Mouse (Mus musculus): ENCODE results near the gene Zdhhc17. TPM values are rescaled to one million over a fixed set of nuclear protein-coding genes. Genes with fewer than 3 reads are reported as not detected.

The Zdhhc17 gene
- total and polyA plus RNA-seq, 3 experiments, result 5.8 to 8.0 (median 7.3) TPM

- peaks cover 0 to 5% of the 10 kb centered on the region in 2 experiments for H3K36me3 ChIP-seq (replicated peaks in 1 of 2; ENCODE audit: control insufficient read depth in 1 of 2, insufficient read depth in 1 of 2, low read length in 1 of 2)
- no peak overlapping the region for H3K9ac ChIP-seq (ENCODE audit: insufficient read depth, low read depth)
- dilution Hi-C loops (cut with MboI; ENCODE audit: extremely low pct_ligation_motif_present, extremely low pct_unique_long_range_greater_than_20kb, low sequenced_read_pairs), result no loop called here
- TF ChIP-seq CTCF (conservative IDR thresholded peaks at IDR 0.05 in 1 of 2, IDR thresholded peaks at IDR 0.05 in 1 of 2; ENCODE audit: low read depth in 2 of 2, low read length in 2 of 2) (no peak), MYC (IDR thresholded peaks at IDR 0.05; ENCODE audit: low read depth, low read length) (no peak), EP300 (IDR thresholded peaks at IDR 0.05; ENCODE audit: low read length) (no peak), MAFK (IDR thresholded peaks at IDR 0.05; ENCODE audit: insufficient replicate concordance, low read length) (no peak), PAX5 (IDR thresholded peaks at IDR 0.05; ENCODE audit: low read length) (no peak), CHD2 (IDR thresholded peaks at IDR 0.05; ENCODE audit: low read length) (no peak), GABPA (IDR thresholded peaks at IDR 0.05; ENCODE audit: insufficient replicate concordance, low read depth, low read length) (no peak), SMC3 (IDR thresholded peaks at IDR 0.05; ENCODE audit: low read depth, low read length) (no peak), JUND (conservative IDR thresholded peaks at IDR 0.05; ENCODE audit: low read depth, low read length) (no peak)
- no peak overlapping the region for H3K27ac ChIP-seq (ENCODE audit: insufficient read depth, low read depth)
- no peak for DNase-seq (ENCODE audit: extremely low read depth)
- no peaks in the 10 kb centered on the region for H3K9me3 ChIP-seq (replicated peaks; ENCODE audit: low read length)
- in situ Hi-C loops (cut with MboI; ENCODE audit: low pct_ligation_motif_present, low pct_unique_long_range_greater_than_20kb, low sequenced_read_pairs), result no loop called here
- peaks cover 0 to 5% of the 10 kb centered on the region in 2 experiments; a peak in 2 of 4 replicates for H3K4me1 ChIP-seq (ENCODE audit: control insufficient read depth in 1 of 2, insufficient read depth in 2 of 2)
- H3K4me2 ChIP-seq (ENCODE audit: insufficient read depth, low read depth, poor library complexity, severe bottlenecking), result no peak overlapping the region
- H3K4me3 ChIP-seq (replicated peaks in 1 of 3; ENCODE audit: low read depth in 2 of 3, low read length in 2 of 3, poor library complexity in 1 of 3), result no peak overlapping the region
- no peaks in the 10 kb centered on the region for H3K79me2 ChIP-seq (replicated peaks; ENCODE audit: control insufficient read depth, extremely low read depth, insufficient read depth, poor library complexity, severe bottlenecking)
- H3K27me3 ChIP-seq (replicated peaks), result no peaks in the 10 kb centered on the region
These were observed 23.3 kb downstream of the Zdhhc17 start for GRCm38 (mm10) chr10:110986682-110987081.

- no peaks in the 10 kb centered on the region for H3K79me2 ChIP-seq (replicated peaks; ENCODE audit: control insufficient read depth, extremely low read depth, insufficient read depth, poor library complexity, severe bottlenecking)
- H3K9ac ChIP-seq (ENCODE audit: insufficient read depth, low read depth), result no peak overlapping the region
- no peak overlapping the region for H3K27ac ChIP-seq (ENCODE audit: insufficient read depth, low read depth)
- H3K4me3 ChIP-seq (replicated peaks in 1 of 3; ENCODE audit: low read depth in 2 of 3, low read length in 2 of 3, poor library complexity in 1 of 3), result no peak overlapping the region
- H3K27me3 ChIP-seq (replicated peaks), result no peaks in the 10 kb centered on the region
- no peak overlapping the region for H3K4me2 ChIP-seq (ENCODE audit: insufficient read depth, low read depth, poor library complexity, severe bottlenecking)
- TF ChIP-seq BHLHE40 (IDR thresholded peaks at IDR 0.05; ENCODE audit: low read depth, low read length) (no peak), MAFK (IDR thresholded peaks at IDR 0.05; ENCODE audit: insufficient replicate concordance, low read length) (no peak), SMC3 (IDR thresholded peaks at IDR 0.05; ENCODE audit: low read depth, low read length) (no peak), USF2 (conservative IDR thresholded peaks at IDR 0.05; ENCODE audit: low read depth, low read length) (no peak), NELFE (IDR thresholded peaks at IDR 0.05; ENCODE audit: low read depth, low read length) (no peak), IRF4 (IDR thresholded peaks at IDR 0.05; ENCODE audit: low read depth, low read length) (no peak), NRF1 (IDR thresholded peaks at IDR 0.05; ENCODE audit: low read depth, low read length) (no peak), RCOR1 (conservative IDR thresholded peaks at IDR 0.05; ENCODE audit: low read depth, low read length) (no peak), JUND (conservative IDR thresholded peaks at IDR 0.05; ENCODE audit: low read depth, low read length) (no peak), EP300 (IDR thresholded peaks at IDR 0.05; ENCODE audit: low read length) (no peak), PAX5 (IDR thresholded peaks at IDR 0.05; ENCODE audit: low read length) (no peak), CTCF (conservative IDR thresholded peaks at IDR 0.05 in 1 of 2, IDR thresholded peaks at IDR 0.05 in 1 of 2; ENCODE audit: low read depth in 2 of 2, low read length in 2 of 2) (no peak), SIN3A (IDR thresholded peaks at IDR 0.05; ENCODE audit: low read length) (no peak)
- H3K9me3 ChIP-seq (replicated peaks; ENCODE audit: low read length), result no peaks in the 10 kb centered on the region
- dilution Hi-C loops (cut with MboI; ENCODE audit: extremely low pct_ligation_motif_present, extremely low pct_unique_long_range_greater_than_20kb, low sequenced_read_pairs), result no loop called here
- no peaks in the 10 kb centered on the region for H3K4me1 ChIP-seq (ENCODE audit: control insufficient read depth in 1 of 2, insufficient read depth in 2 of 2)
- H3K36me3 ChIP-seq (replicated peaks in 1 of 2; ENCODE audit: control insufficient read depth in 1 of 2, insufficient read depth in 1 of 2, low read length in 1 of 2), result peaks cover 8 to 30% of the 10 kb centered on the region in 2 experiments
- in situ Hi-C loops (cut with MboI; ENCODE audit: low pct_ligation_motif_present, low pct_unique_long_range_greater_than_20kb, low sequenced_read_pairs), result no loop called here
- DNase-seq (ENCODE audit: extremely low read depth), result no peak
These were observed 27.2 kb downstream of the Zdhhc17 start for GRCm38 (mm10) chr10:110982771-110983170.
